Mouse (Mus musculus) thymus, postnatal 14 days (tissue): ENCODE data around the gene Ciita.

ENCODE experiments used
- DNase-seq: peaks from one replicate; pipeline ENCODE4 v3.0.0; 2021

Ciita gene

GRCm38 (mm10) chr16:10479857-10480256, at the start of gene Ciita:
TSS of gene Ciita (plus strand) at chr16:10480059.
- DNase-seq = no peak

GRCm38 (mm10) chr16:10431911-10432310, 47.9 kb upstream of the Ciita start:
- no peak for DNase-seq

- DNase-seq = no peak
Observed at GRCm38 (mm10) chr16:10432387-10432786, 47.5 kb upstream of the Ciita start.

- no peak for DNase-seq
Observed at GRCm38 (mm10) chr16:10433344-10433743, 46.5 kb upstream of the Ciita start.

GRCm38 (mm10) chr16:10436166-10436565, 43.7 kb upstream of the Ciita start:
- DNase-seq = no peak

- no peak for DNase-seq
Observed at GRCm38 (mm10) chr16:10438055-10438454, 41.8 kb upstream of the Ciita start.

- DNase-seq = no peak
Observed at GRCm38 (mm10) chr16:10441328-10441727, 38.5 kb upstream of the Ciita start.

GRCm38 (mm10) chr16:10441761-10442160, 38.1 kb upstream of the Ciita start:
- DNase-seq = no peak

GRCm38 (mm10) chr16:10443723-10444122, 36.1 kb upstream of the Ciita start:
- DNase-seq = no peak

- DNase-seq = no peak
Observed at GRCm38 (mm10) chr16:10446573-10447263, 33.1 kb upstream of the Ciita start.

GRCm38 (mm10) chr16:10447264-10447594, 32.6 kb upstream of the Ciita start, which contains the start of gene Tvp23a:
TSS of gene Tvp23a (minus strand) at chr16:10447362.
- DNase-seq = no peak

- DNase-seq = no peak
Observed at GRCm38 (mm10) chr16:10447781-10448180, 32.1 kb upstream of the Ciita start.

- no peak for DNase-seq
Observed at GRCm38 (mm10) chr16:10448931-10449330, 30.9 kb upstream of the Ciita start.

- no peak for DNase-seq
Observed at GRCm38 (mm10) chr16:10451906-10452305, 28.0 kb upstream of the Ciita start.

- DNase-seq = peak; percentile 9
Observed at GRCm38 (mm10) chr16:10452445-10452896, 27.4 kb upstream of the Ciita start.

GRCm38 (mm10) chr16:10453872-10454582, 25.8 kb upstream of the Ciita start:
- DNase-seq = no peak

- DNase-seq = no peak
Observed at GRCm38 (mm10) chr16:10454583-10454974, 25.3 kb upstream of the Ciita start.

GRCm38 (mm10) chr16:10460188-10460587, 19.7 kb upstream of the Ciita start:
- DNase-seq = no peak

GRCm38 (mm10) chr16:10461178-10461577, 18.7 kb upstream of the Ciita start:
- DNase-seq = no peak

GRCm38 (mm10) chr16:10465011-10465681, 14.7 kb upstream of the Ciita start:
- no peak for DNase-seq

- DNase-seq = no peak
Observed at GRCm38 (mm10) chr16:10467391-10468107, 12.3 kb upstream of the Ciita start.

GRCm38 (mm10) chr16:10468201-10468600, 11.7 kb upstream of the Ciita start:
- DNase-seq = no peak

GRCm38 (mm10) chr16:10471950-10472349, 7.9 kb upstream of the Ciita start:
- DNase-seq = no peak
